23 mouse cellular contexts compared by ENCODE assay signal in the genomic region with DNA sequence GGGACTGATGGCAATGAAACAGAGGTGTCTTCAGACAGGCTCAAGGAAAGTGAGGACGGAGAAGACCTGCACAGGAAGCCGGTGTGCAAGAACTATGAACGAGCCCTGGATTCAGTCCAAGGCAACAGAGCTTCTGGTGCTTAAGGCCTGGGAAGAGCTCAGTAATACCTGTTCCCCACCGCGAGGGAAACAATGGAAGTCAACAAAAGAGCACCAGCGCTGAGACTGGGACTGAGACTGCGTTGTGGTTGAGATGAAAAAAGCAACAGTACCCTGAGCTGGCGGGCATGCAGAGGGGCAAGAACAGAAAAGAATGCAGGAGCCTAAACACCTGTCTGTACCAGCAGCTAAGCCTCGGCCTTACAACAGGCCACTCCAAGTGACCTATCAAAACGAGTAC. TPM values are rescaled to one million over a fixed set of nuclear protein-coding genes. Genes with fewer than 3 reads are reported as not detected.
DNase-seq lines count a peak whose midpoint lies in the region; ATAC-seq and TF ChIP-seq lines count a peak whose summit lies in the region.
"Had no signal": no experiment of that assay in that cellular context is flagged by ENCODE, and none has a peak within 500 bp of the region (broad histone marks: within the 10 kb centered on the region; RNA-seq: fewer than 3 reads in every experiment).

No protein-coding gene starts in this region.

- no peak for TF ChIP-seq EP300 in lung, postnatal 0 days (IDR thresholded peaks at IDR 0.05)

- no peak overlapping the region for H3K4me3 ChIP-seq in forebrain, embryonic 11.5 days (ENCODE audit: low read depth, low read length)
- H3K4me3 ChIP-seq in forebrain, embryonic 15.5 days = no peak overlapping the region
- no peak overlapping the region for H3K4me3 ChIP-seq in lung, postnatal 0 days (ENCODE audit: low read depth, low read length)
- H3K4me3 ChIP-seq: embryonic facial prominence, embryonic 12.5 days; erythroblast, embryonic 14.5 days; heart, adult 2 months; heart, embryonic 10.5 days; heart, embryonic 13.5 days; hindbrain, embryonic 12.5 days; hindbrain, embryonic 15.5 days had no signal

- TF ChIP-seq CTCF in lung, postnatal 0 days (IDR thresholded peaks at IDR 0.05) = no peak

- no peak for ATAC-seq in forebrain, embryonic 11.5 days (replicated peaks; ENCODE audit: low FRiP score)
- no peak for ATAC-seq in forebrain, embryonic 15.5 days (replicated peaks)
- ATAC-seq in lung, postnatal 0 days = no peak
- ATAC-seq: intestine, embryonic 16.5 days had no signal

- 71% methylated on average over 10 of the region's 10 CpGs for WGBS in forebrain, embryonic 11.5 days
- 52% methylated on average over 10 of the region's 10 CpGs for WGBS in forebrain, embryonic 15.5 days
- 57% methylated on average over 10 of the region's 10 CpGs for WGBS in lung, postnatal 0 days

- no peak overlapping the region for H3K9ac ChIP-seq in forebrain, embryonic 11.5 days (ENCODE audit: low read length)
- H3K9ac ChIP-seq in forebrain, embryonic 15.5 days (replicated peaks) = no peak overlapping the region
- no peak overlapping the region for H3K9ac ChIP-seq in lung, postnatal 0 days (replicated peaks; ENCODE audit: low read depth)
- H3K9ac ChIP-seq: embryonic facial prominence, embryonic 12.5 days; heart, embryonic 13.5 days; hindbrain, embryonic 12.5 days; hindbrain, embryonic 15.5 days had no signal

- DNase-seq in forebrain, embryonic 11.5 days (ENCODE audit: low spot score) = peak; percentile 42
- DNase-seq in heart, adult 11 months = peak; percentile 41
- no peak for DNase-seq in heart, postnatal 4 days
- DNase-seq in lung, postnatal 0 days (ENCODE audit: low spot score) = peak; percentile 10
- DNase-seq in lung, postnatal 36 days = no peak
- no peak for DNase-seq in layer of hippocampus, adult 9-10 months (ENCODE audit: low spot score)
- DNase-seq: adrenal gland, postnatal 10 days; adrenal gland, postnatal 36 days; B cell, adult 2 months; cerebellum, adult 18-20 months; cerebellum, adult 9-10 months; cerebellum, postnatal 14 days; gastrocnemius, postnatal 25 days; heart, adult 2 months; heart, postnatal 14 days had no signal

- H3K27ac ChIP-seq in forebrain, embryonic 11.5 days (ENCODE audit: low read depth, low read length) = no peak overlapping the region
- no peak overlapping the region for H3K27ac ChIP-seq in forebrain, embryonic 15.5 days (replicated peaks)
- no peak overlapping the region for H3K27ac ChIP-seq in lung, postnatal 0 days (ENCODE audit: low read length)
- H3K27ac ChIP-seq: embryonic facial prominence, embryonic 12.5 days; heart, adult 2 months; heart, embryonic 10.5 days; heart, embryonic 13.5 days; hindbrain, embryonic 12.5 days; hindbrain, embryonic 15.5 days had no signal

- H3K27me3 ChIP-seq in forebrain, embryonic 11.5 days (ENCODE audit: control insufficient read depth, insufficient read depth, low read length) = no peaks in the 10 kb centered on the region
- H3K27me3 ChIP-seq in forebrain, embryonic 15.5 days = no peaks in the 10 kb centered on the region
- H3K27me3 ChIP-seq in lung, postnatal 0 days (replicated peaks; ENCODE audit: insufficient read depth, low read length) = no peaks in the 10 kb centered on the region
- H3K27me3 ChIP-seq: embryonic facial prominence, embryonic 12.5 days; heart, embryonic 13.5 days; hindbrain, embryonic 12.5 days; hindbrain, embryonic 15.5 days had no signal

- H3K4me2 ChIP-seq in forebrain, embryonic 11.5 days (ENCODE audit: low read depth, low read length, severe bottlenecking) = no peak overlapping the region
- H3K4me2 ChIP-seq in forebrain, embryonic 15.5 days (replicated peaks) = no peak overlapping the region
- H3K4me2 ChIP-seq in lung, postnatal 0 days (replicated peaks; ENCODE audit: low read depth, low read length) = no peak overlapping the region
- H3K4me2 ChIP-seq: embryonic facial prominence, embryonic 12.5 days; heart, embryonic 13.5 days; hindbrain, embryonic 12.5 days; hindbrain, embryonic 15.5 days had no signal

- no peaks in the 10 kb centered on the region for H3K4me1 ChIP-seq in forebrain, embryonic 11.5 days (replicated peaks; ENCODE audit: control insufficient read depth, insufficient read depth, low read length)
- no peaks in the 10 kb centered on the region for H3K4me1 ChIP-seq in forebrain, embryonic 15.5 days
- no peaks in the 10 kb centered on the region for H3K4me1 ChIP-seq in lung, postnatal 0 days (ENCODE audit: insufficient read depth, low read depth, low read length)
- H3K4me1 ChIP-seq: embryonic facial prominence, embryonic 12.5 days; heart, embryonic 10.5 days; heart, embryonic 13.5 days; hindbrain, embryonic 12.5 days; hindbrain, embryonic 15.5 days had no signal

- no peaks in the 10 kb centered on the region for H3K9me3 ChIP-seq in forebrain, embryonic 11.5 days (ENCODE audit: control insufficient read depth, low read length)
- H3K9me3 ChIP-seq in forebrain, embryonic 15.5 days = no peaks in the 10 kb centered on the region
- H3K9me3 ChIP-seq in lung, postnatal 0 days (ENCODE audit: low read length) = no peaks in the 10 kb centered on the region
- H3K9me3 ChIP-seq: embryonic facial prominence, embryonic 12.5 days; heart, embryonic 10.5 days; heart, embryonic 13.5 days; hindbrain, embryonic 12.5 days; hindbrain, embryonic 15.5 days had no signal

- peaks cover 4% of the 10 kb centered on the region; the same call in 1 of the 2 replicates for H3K36me3 ChIP-seq in forebrain, embryonic 11.5 days (ENCODE audit: control insufficient read depth, insufficient read depth, low read length)
- peaks cover 44% of the 10 kb centered on the region for H3K36me3 ChIP-seq in forebrain, embryonic 15.5 days
- H3K36me3 ChIP-seq in lung, postnatal 0 days (ENCODE audit: insufficient read depth, low read length) = peaks cover 8% of the 10 kb centered on the region; the same call in 1 of the 2 replicates

RNA-seq across cellular contexts. Expression of a gene that starts 9.9 kb away (rescaled TPM):
- polyA plus RNA-seq in forebrain, embryonic 11.5 days (2014; fragmentation: Nextera tagmentation; extraction: Ambion mirVana) = 116 and 121 TPM in 2 replicates
- polyA plus RNA-seq in forebrain, embryonic 15.5 days (2015; fragmentation: Nextera tagmentation; extraction: Ambion mirVana) = 54.5 and 54.9 TPM in 2 replicates
- total RNA-seq in heart, postnatal 4 days (2021) = 10 to 100 TPM; 28.9 to 29.1 TPM
- polyA plus RNA-seq in lung, postnatal 0 days (2015; fragmentation: Nextera tagmentation; extraction: Ambion mirVana) = 18.2 and 19.3 TPM in 2 replicates

RNA-seq across cellular contexts. Expression of a gene that starts 47.6 kb away (rescaled TPM):
- polyA plus RNA-seq in forebrain, embryonic 11.5 days (2014; fragmentation: Nextera tagmentation; extraction: Ambion mirVana) = 20.4 and 22.5 TPM in 2 replicates
- polyA plus RNA-seq in forebrain, embryonic 15.5 days (2015; fragmentation: Nextera tagmentation; extraction: Ambion mirVana) = 17.8 and 21.4 TPM in 2 replicates
- total RNA-seq in heart, postnatal 4 days (2021) = 1 to 10 TPM; 6.8 to 7.7 TPM
- 9.7 and 12.4 TPM in 2 replicates for polyA plus RNA-seq in lung, postnatal 0 days (2015; fragmentation: Nextera tagmentation; extraction: Ambion mirVana)

Comparison
In these comparisons a context has a peak if more than half of its experiments do, and no peak if none do; other contexts are left out.
1. DNase-seq: peak in forebrain, embryonic 11.5 days (single experiment), heart, adult 11 months (single experiment) and lung, postnatal 0 days (single experiment); none in heart, postnatal 4 days (single experiment), lung, postnatal 36 days (single experiment) and layer of hippocampus, adult 9-10 months (single experiment).